Mouse (Mus musculus): ENCODE measurements around the gene Pinlyp. TPM values are rescaled to one million over a fixed set of nuclear protein-coding genes. Genes with fewer than 3 reads are reported as not detected.

Pinlyp gene
- total RNA-seq (2012; rRNA removed) = 6.1 and 6.4 TPM in 2 replicates
- total RNA-seq (2014; rRNA removed) = 11.9 and 17.3 TPM in 2 replicates
- polyA plus RNA-seq (2012; ENCODE audit: insufficient read length, low read depth) = 6.6 and 7.4 TPM in 2 replicates

GRCm38 (mm10) chr7:24546068-24546614 lies at the start of gene Pinlyp, which contains the start of gene Xrcc1:
Pinlyp (minus strand) TSS chr7:24546118.
Xrcc1 (plus strand) TSS chr7:24546289.
- TF ChIP-seq POLR2A (IDR thresholded peaks at IDR 0.05; ENCODE audit: low read depth, low read length) = peak; percentile 10; the same call in 1 of the 2 replicates
- no peak for TF ChIP-seq CTCF (conservative IDR thresholded peaks at IDR 0.05 in 1 of 2, IDR thresholded peaks at IDR 0.05 in 1 of 2; ENCODE audit: low read depth in 2 of 2, low read length in 2 of 2)
- TF ChIP-seq IRF4 (IDR thresholded peaks at IDR 0.05; ENCODE audit: low read depth, low read length) = peak; percentile 32; the same call in 1 of the 2 replicates
- TF ChIP-seq MAZ (IDR thresholded peaks at IDR 0.05; ENCODE audit: low read depth, low read length) = peak; percentile 53; the same call in 1 of the 2 replicates
- peak; percentile 83; the same call in 1 of the 2 replicates for TF ChIP-seq CHD1 (IDR thresholded peaks at IDR 0.05; ENCODE audit: low read depth, low read length)
- TF ChIP-seq KAT2A (IDR thresholded peaks at IDR 0.05; ENCODE audit: insufficient replicate concordance, low read length) = no peak
- 0 out of 2 replicates have a peak, but pooled peaks have one; percentile 15 for TF ChIP-seq ELF1 (IDR thresholded peaks at IDR 0.05; ENCODE audit: low read depth, low read length)
- 0 out of 2 replicates have a peak, but pooled peaks have one; percentile 10 for TF ChIP-seq MEF2A (IDR thresholded peaks at IDR 0.05; ENCODE audit: borderline replicate concordance, low read depth, low read length)
- 0 out of 2 replicates have a peak, but pooled peaks have one; percentile 34 for TF ChIP-seq EP300 (IDR thresholded peaks at IDR 0.05; ENCODE audit: low read length)
- no peaks in the 10 kb centered on the region for H3K27me3 ChIP-seq (replicated peaks)
- peaks cover 4% of the 10 kb centered on the region for H3K9me3 ChIP-seq (replicated peaks; ENCODE audit: low read length)
- dilution Hi-C loops (cut with MboI; ENCODE audit: extremely low pct_ligation_motif_present, extremely low pct_unique_long_range_greater_than_20kb, low sequenced_read_pairs) (no loop called here), in situ Hi-C loops (cut with MboI; ENCODE audit: low pct_ligation_motif_present, low pct_unique_long_range_greater_than_20kb, low sequenced_read_pairs) (no loop called here)
- H3K79me2 ChIP-seq (replicated peaks; ENCODE audit: control insufficient read depth, extremely low read depth, insufficient read depth, poor library complexity, severe bottlenecking) = peaks cover 18% of the 10 kb centered on the region
- peaks cover 3 to 45% of the 10 kb centered on the region in 2 experiments; a peak in 3 of 4 replicates for H3K4me1 ChIP-seq (ENCODE audit: control insufficient read depth in 1 of 2, insufficient read depth in 2 of 2)
- peaks cover 16 to 35% of the 10 kb centered on the region in 2 experiments for H3K36me3 ChIP-seq (replicated peaks in 1 of 2; ENCODE audit: control insufficient read depth in 1 of 2, insufficient read depth in 1 of 2, low read length in 1 of 2)
- H3K27ac ChIP-seq (ENCODE audit: insufficient read depth, low read depth) = peak within 1 kb of the TSS; percentile 89
- DNase-seq (ENCODE audit: extremely low read depth) = no peak
- peak within 1 kb of the TSS; percentile 93 for H3K9ac ChIP-seq (ENCODE audit: insufficient read depth, low read depth)
- peak within 1 kb of the TSS; percentile 70 to 97 (median 89) for H3K4me3 ChIP-seq (replicated peaks in 1 of 3; ENCODE audit: low read depth in 2 of 3, low read length in 2 of 3, poor library complexity in 1 of 3)
- peak within 1 kb of the TSS; percentile 71 for H3K4me2 ChIP-seq (ENCODE audit: insufficient read depth, low read depth, poor library complexity, severe bottlenecking)

- peaks cover 6 to 32% of the 10 kb centered on the region in 2 experiments for H3K4me1 ChIP-seq (ENCODE audit: control insufficient read depth in 1 of 2, insufficient read depth in 2 of 2)
- H3K4me3 ChIP-seq (replicated peaks in 1 of 3; ENCODE audit: low read depth in 2 of 3, low read length in 2 of 3, poor library complexity in 1 of 3) = no peak overlapping the region
- no peak overlapping the region for H3K9ac ChIP-seq (ENCODE audit: insufficient read depth, low read depth)
- no peaks in the 10 kb centered on the region for H3K79me2 ChIP-seq (replicated peaks; ENCODE audit: control insufficient read depth, extremely low read depth, insufficient read depth, poor library complexity, severe bottlenecking)
- DNase-seq (ENCODE audit: extremely low read depth) = no peak
- H3K27me3 ChIP-seq (replicated peaks) = no peaks in the 10 kb centered on the region
- no peaks in the 10 kb centered on the region for H3K9me3 ChIP-seq (replicated peaks; ENCODE audit: low read length)
- H3K36me3 ChIP-seq (replicated peaks in 1 of 2; ENCODE audit: control insufficient read depth in 1 of 2, insufficient read depth in 1 of 2, low read length in 1 of 2) = peaks cover 0 to 30% of the 10 kb centered on the region in 2 experiments
- no peak overlapping the region for H3K27ac ChIP-seq (ENCODE audit: insufficient read depth, low read depth)
- TF ChIP-seq MAX (IDR thresholded peaks at IDR 0.05; ENCODE audit: low read length) = no peak
- TF ChIP-seq MXI1 (IDR thresholded peaks at IDR 0.05; ENCODE audit: low read depth, low read length) = no peak
- no peak for TF ChIP-seq MAFK (IDR thresholded peaks at IDR 0.05; ENCODE audit: insufficient replicate concordance, low read length)
- TF ChIP-seq ZMIZ1 (IDR thresholded peaks at IDR 0.05; ENCODE audit: low read depth, low read length) = no peak
- TF ChIP-seq ELF1 (IDR thresholded peaks at IDR 0.05; ENCODE audit: low read depth, low read length) = no peak
- TF ChIP-seq ZKSCAN1 (IDR thresholded peaks at IDR 0.05; ENCODE audit: borderline replicate concordance, low read depth, low read length) = no peak
- no peak for TF ChIP-seq NELFE (IDR thresholded peaks at IDR 0.05; ENCODE audit: low read depth, low read length)
- no peak for TF ChIP-seq BHLHE40 (IDR thresholded peaks at IDR 0.05; ENCODE audit: low read depth, low read length)
- TF ChIP-seq CHD1 (IDR thresholded peaks at IDR 0.05; ENCODE audit: low read depth, low read length) = no peak
- dilution Hi-C loops (cut with MboI; ENCODE audit: extremely low pct_ligation_motif_present, extremely low pct_unique_long_range_greater_than_20kb, low sequenced_read_pairs) (no loop called here), in situ Hi-C loops (cut with MboI; ENCODE audit: low pct_ligation_motif_present, low pct_unique_long_range_greater_than_20kb, low sequenced_read_pairs) (loop anchor here (10.0 kb wide), 1 partner anchor 61 kb away; the partner anchor contains the start of gene Irgq)
- no peak overlapping the region for H3K4me2 ChIP-seq (ENCODE audit: insufficient read depth, low read depth, poor library complexity, severe bottlenecking)
Observed at GRCm38 (mm10) chr7:24595464-24595863, 49.5 kb upstream of the Pinlyp start.

All from CH12.LX (cell line).